Mouse (Mus musculus): Measurements from ENCODE around the gene B3gnt8. TPM values are rescaled to one million over a fixed set of nuclear protein-coding genes. Genes with fewer than 3 reads are reported as not detected.

Gene B3gnt8
- total and polyA plus RNA-seq, 3 experiments = 0.46 to 1.6 TPM; not detected in 1

GRCm38 (mm10) chr7:25669631-25670030 is 43.2 kb downstream of the B3gnt8 start:
- Histone ChIP-seq H3K4me1 (ENCODE audit: control insufficient read depth in 1 of 2, insufficient read depth in 2 of 2, low read length in 2 of 2) (0 out of 4 replicates have a peak, but pooled peaks cover 0 to under 1% of the 10 kb centered on the region in 2 experiments), H3K79me2 (ENCODE audit: control insufficient read depth, insufficient read depth, low read length, poor library complexity) (no peaks in the 10 kb centered on the region), H3K4me3 (ENCODE audit: control insufficient read depth in 1 of 2, insufficient read depth in 1 of 2, low read depth in 2 of 2, low read length in 2 of 2) (no peak overlapping the region), H3K27me3 (ENCODE audit: control insufficient read depth in 1 of 2, insufficient read depth in 2 of 2, low read length in 2 of 2) (no peaks in the 10 kb centered on the region), H3K9me3 (replicated peaks; ENCODE audit: insufficient read depth, low read length) (no peaks in the 10 kb centered on the region), H3K27ac (ENCODE audit: control insufficient read depth, low read depth, low read length) (no peak overlapping the region), H3K9ac (ENCODE audit: control insufficient read depth, low read depth, low read length, poor library complexity, severe bottlenecking) (no peak overlapping the region), H3K36me3 (ENCODE audit: control insufficient read depth in 1 of 2, insufficient read depth in 2 of 2, low read length in 2 of 2) (peaks cover 0 to 4% of the 10 kb centered on the region in 2 experiments; a peak in 3 of 4 replicates)
- TF ChIP-seq POLR2AphosphoS2 (IDR thresholded peaks at IDR 0.05; ENCODE audit: low read length) (no peak), MAX (IDR thresholded peaks at IDR 0.05; ENCODE audit: low read length) (no peak), MYC (IDR thresholded peaks at IDR 0.05; ENCODE audit: low read depth, low read length) (no peak), E2F4 (IDR thresholded peaks at IDR 0.05; ENCODE audit: borderline replicate concordance, low read depth, low read length) (no peak), RCOR1 (IDR thresholded peaks at IDR 0.05; ENCODE audit: low read depth, low read length) (no peak), GABPA (IDR thresholded peaks at IDR 0.05; ENCODE audit: low read depth, low read length) (no peak), RAD21 (IDR thresholded peaks at IDR 0.05; ENCODE audit: low read depth, low read length) (no peak), TCF12 (IDR thresholded peaks at IDR 0.05; ENCODE audit: low read depth, low read length) (no peak), CHD1 (IDR thresholded peaks at IDR 0.05; ENCODE audit: low read depth, low read length) (no peak), EP300 (IDR thresholded peaks at IDR 0.05; ENCODE audit: low read depth in 1 of 2, low read length in 2 of 2) (no peak), MAFK (IDR thresholded peaks at IDR 0.05; ENCODE audit: borderline replicate concordance, low read depth, low read length) (no peak), UBTF (IDR thresholded peaks at IDR 0.05; ENCODE audit: borderline replicate concordance, insufficient read depth, low read depth, low read length) (no peak), GATA1 (IDR thresholded peaks at IDR 0.05; ENCODE audit: low read depth, low read length) (no peak), ZKSCAN1 (IDR thresholded peaks at IDR 0.05; ENCODE audit: low read depth, low read length) (no peak), ZMIZ1 (IDR thresholded peaks at IDR 0.05; ENCODE audit: low read depth, low read length) (no peak), SMC3 (IDR thresholded peaks at IDR 0.05; ENCODE audit: low read depth, low read length) (no peak), ETS1 (IDR thresholded peaks at IDR 0.05; ENCODE audit: low read depth, low read length) (no peak), TBP (IDR thresholded peaks at IDR 0.05; ENCODE audit: low read depth, low read length) (no peak)
- no peak for DNase-seq (ENCODE audit: low read depth, low spot score)

GRCm38 (mm10) chr7:25670096-25670495 is 43.6 kb downstream of the B3gnt8 start:
- DNase-seq (ENCODE audit: low read depth, low spot score) = no peak
- peaks cover 0 to 2% of the 10 kb centered on the region in 2 experiments; a peak in 3 of 4 replicates for H3K36me3 ChIP-seq (ENCODE audit: control insufficient read depth in 1 of 2, insufficient read depth in 2 of 2, low read length in 2 of 2)
- H3K79me2 ChIP-seq (ENCODE audit: control insufficient read depth, insufficient read depth, low read length, poor library complexity) = no peaks in the 10 kb centered on the region
- TF ChIP-seq SIN3A (IDR thresholded peaks at IDR 0.05; ENCODE audit: low read length) (no peak), NRF1 (IDR thresholded peaks at IDR 0.05; ENCODE audit: insufficient read depth, low read depth, low read length, poor library complexity, severe bottlenecking) (no peak), ZKSCAN1 (IDR thresholded peaks at IDR 0.05; ENCODE audit: low read depth, low read length) (no peak), MAZ (IDR thresholded peaks at IDR 0.05; ENCODE audit: low read depth, low read length) (no peak), NELFE (IDR thresholded peaks at IDR 0.05; ENCODE audit: low read depth, low read length) (no peak), KAT2A (conservative IDR thresholded peaks at IDR 0.05; ENCODE audit: low read depth, low read length) (no peak), ETS1 (IDR thresholded peaks at IDR 0.05; ENCODE audit: low read depth, low read length) (no peak), BHLHE40 (IDR thresholded peaks at IDR 0.05; ENCODE audit: borderline replicate concordance, low read depth, low read length) (no peak), SMC3 (IDR thresholded peaks at IDR 0.05; ENCODE audit: low read depth, low read length) (no peak), ZC3H11A (IDR thresholded peaks at IDR 0.05; ENCODE audit: low read depth, low read length) (no peak), JUND (IDR thresholded peaks at IDR 0.05; ENCODE audit: low read depth, low read length) (no peak)
- 0 out of 4 replicates have a peak, but pooled peaks cover 0 to 3% of the 10 kb centered on the region in 2 experiments for H3K4me1 ChIP-seq (ENCODE audit: control insufficient read depth in 1 of 2, insufficient read depth in 2 of 2, low read length in 2 of 2)
- no peaks in the 10 kb centered on the region for H3K9me3 ChIP-seq (replicated peaks; ENCODE audit: insufficient read depth, low read length)
- no peak overlapping the region for H3K27ac ChIP-seq (ENCODE audit: control insufficient read depth, low read depth, low read length)
- H3K4me3 ChIP-seq (ENCODE audit: control insufficient read depth in 1 of 2, insufficient read depth in 1 of 2, low read depth in 2 of 2, low read length in 2 of 2) = no peak overlapping the region
- no peak overlapping the region for H3K9ac ChIP-seq (ENCODE audit: control insufficient read depth, low read depth, low read length, poor library complexity, severe bottlenecking)
- no peaks in the 10 kb centered on the region for H3K27me3 ChIP-seq (ENCODE audit: control insufficient read depth in 1 of 2, insufficient read depth in 2 of 2, low read length in 2 of 2)
